Mouse (Mus musculus): ENCODE data around the gene Edn1. TPM values are rescaled to one million over a fixed set of nuclear protein-coding genes. Genes with fewer than 3 reads are reported as not detected.

The Edn1 gene
- polyA plus RNA-seq, 1 experiment from 2014 or later: 0.45 TPM

- ATAC-seq (ENCODE audit: low read depth): no peak
- WGBS (ENCODE audit: insufficient replicate concordance): 69% methylated on average over 4 of the region's 4 CpGs
Observed at GRCm38 (mm10) chr13:42286768-42287167, 14.5 kb upstream of the Edn1 start.

GRCm38 (mm10) chr13:42292593-42292992, 8.7 kb upstream of the Edn1 start:
- ATAC-seq (ENCODE audit: low read depth): no peak
- Histone ChIP-seq H3K9ac (ENCODE audit: low read depth, low read length) (no peak overlapping the region), H3K36me3 (ENCODE audit: control insufficient read depth, insufficient read depth) (no peaks in the 10 kb centered on the region), H3K4me1 (ENCODE audit: control insufficient read depth, low read depth, low read length) (no peaks in the 10 kb centered on the region), H3K4me3 (ENCODE audit: low read depth, low read length) (no peak overlapping the region), H3K9me3 (replicated peaks; ENCODE audit: control insufficient read depth, low read length) (no peaks in the 10 kb centered on the region), H3K27me3 (ENCODE audit: control insufficient read depth, insufficient read depth, low read depth, low read length) (no peaks in the 10 kb centered on the region), H3K4me2 (ENCODE audit: low read depth, low read length) (no peak overlapping the region), H3K27ac (ENCODE audit: low read length) (no peak overlapping the region)
- WGBS (ENCODE audit: insufficient replicate concordance): 69% methylated on average over 5 of the region's 5 CpGs

More at GRCm38 (mm10) chr13:42286768-42287167, 14.5 kb upstream of the Edn1 start:
- Histone ChIP-seq H3K27me3 (ENCODE audit: control insufficient read depth, insufficient read depth, low read depth, low read length) (no peaks in the 10 kb centered on the region), H3K9me3 (replicated peaks; ENCODE audit: control insufficient read depth, low read length) (no peaks in the 10 kb centered on the region), H3K36me3 (ENCODE audit: control insufficient read depth, insufficient read depth) (no peaks in the 10 kb centered on the region), H3K4me1 (ENCODE audit: control insufficient read depth, low read depth, low read length) (no peaks in the 10 kb centered on the region), H3K27ac (ENCODE audit: low read length) (no peak overlapping the region), H3K4me2 (ENCODE audit: low read depth, low read length) (no peak overlapping the region), H3K4me3 (ENCODE audit: low read depth, low read length) (no peak overlapping the region), H3K9ac (ENCODE audit: low read depth, low read length) (no peak overlapping the region)

- H3K9me3 ChIP-seq (replicated peaks; ENCODE audit: control insufficient read depth, low read length): no peaks in the 10 kb centered on the region
- no peak for ATAC-seq (ENCODE audit: low read depth)
- no peak overlapping the region for H3K4me3 ChIP-seq (ENCODE audit: low read depth, low read length)
- WGBS (ENCODE audit: insufficient replicate concordance): 53% methylated on average over 8 of the region's 8 CpGs
- H3K9ac ChIP-seq (ENCODE audit: low read depth, low read length): no peak overlapping the region
- peaks cover 22% of the 10 kb centered on the region for H3K27me3 ChIP-seq (ENCODE audit: control insufficient read depth, insufficient read depth, low read depth, low read length)
- H3K36me3 ChIP-seq (ENCODE audit: control insufficient read depth, insufficient read depth): no peaks in the 10 kb centered on the region
- no peak overlapping the region for H3K27ac ChIP-seq (ENCODE audit: low read length)
- no peak overlapping the region for H3K4me2 ChIP-seq (ENCODE audit: low read depth, low read length)
- H3K4me1 ChIP-seq (ENCODE audit: control insufficient read depth, low read depth, low read length): no peaks in the 10 kb centered on the region
Observed at GRCm38 (mm10) chr13:42298302-42298701, 3.0 kb upstream of the Edn1 start.

GRCm38 (mm10) chr13:42298766-42299165, 2.5 kb upstream of the Edn1 start:
- Histone ChIP-seq H3K4me3 (ENCODE audit: low read depth, low read length) (no peak overlapping the region), H3K27ac (ENCODE audit: low read length) (no peak overlapping the region), H3K9ac (ENCODE audit: low read depth, low read length) (no peak overlapping the region), H3K4me1 (ENCODE audit: control insufficient read depth, low read depth, low read length) (no peaks in the 10 kb centered on the region), H3K27me3 (ENCODE audit: control insufficient read depth, insufficient read depth, low read depth, low read length) (peaks cover 27% of the 10 kb centered on the region), H3K9me3 (replicated peaks; ENCODE audit: control insufficient read depth, low read length) (no peaks in the 10 kb centered on the region), H3K4me2 (ENCODE audit: low read depth, low read length) (no peak overlapping the region), H3K36me3 (ENCODE audit: control insufficient read depth, insufficient read depth) (no peaks in the 10 kb centered on the region)
- ATAC-seq (ENCODE audit: low read depth): no peak

GRCm38 (mm10) chr13:42300567-42300966, 709 bp upstream of the Edn1 start:
- H3K36me3 ChIP-seq (ENCODE audit: control insufficient read depth, insufficient read depth): no peaks in the 10 kb centered on the region
- no peak overlapping the region for H3K9ac ChIP-seq (ENCODE audit: low read depth, low read length)
- H3K4me1 ChIP-seq (ENCODE audit: control insufficient read depth, low read depth, low read length): no peaks in the 10 kb centered on the region
- H3K4me3 ChIP-seq (ENCODE audit: low read depth, low read length): no peak overlapping the region
- H3K4me2 ChIP-seq (ENCODE audit: low read depth, low read length): peak overlapping the region; percentile 45
- no peak overlapping the region for H3K27ac ChIP-seq (ENCODE audit: low read length)
- no peaks in the 10 kb centered on the region for H3K9me3 ChIP-seq (replicated peaks; ENCODE audit: control insufficient read depth, low read length)
- H3K27me3 ChIP-seq (ENCODE audit: control insufficient read depth, insufficient read depth, low read depth, low read length): peaks cover 36% of the 10 kb centered on the region
- no peak for ATAC-seq (ENCODE audit: low read depth)
- WGBS (ENCODE audit: insufficient replicate concordance): 4% methylated on average over 11 of the region's 11 CpGs

GRCm38 (mm10) chr13:42301961-42302861, 935 bp downstream of the Edn1 start:
- no peaks in the 10 kb centered on the region for H3K36me3 ChIP-seq (ENCODE audit: control insufficient read depth, insufficient read depth)
- H3K9me3 ChIP-seq (replicated peaks; ENCODE audit: control insufficient read depth, low read length): no peaks in the 10 kb centered on the region
- H3K27me3 ChIP-seq (ENCODE audit: control insufficient read depth, insufficient read depth, low read depth, low read length): peaks cover 36% of the 10 kb centered on the region
- WGBS (ENCODE audit: insufficient replicate concordance): 20% methylated on average over 27 of the region's 27 CpGs
- peak overlapping the region; percentile 45 for H3K4me2 ChIP-seq (ENCODE audit: low read depth, low read length)
- no peak overlapping the region for H3K9ac ChIP-seq (ENCODE audit: low read depth, low read length)
- no peak for ATAC-seq (ENCODE audit: low read depth)
- no peaks in the 10 kb centered on the region for H3K4me1 ChIP-seq (ENCODE audit: control insufficient read depth, low read depth, low read length)
- no peak overlapping the region for H3K27ac ChIP-seq (ENCODE audit: low read length)
- peak overlapping the region; percentile 44 for H3K4me3 ChIP-seq (ENCODE audit: low read depth, low read length)

- Histone ChIP-seq H3K4me2 (ENCODE audit: low read depth, low read length) (no peak overlapping the region), H3K27me3 (ENCODE audit: control insufficient read depth, insufficient read depth, low read depth, low read length) (peaks cover 36% of the 10 kb centered on the region), H3K36me3 (ENCODE audit: control insufficient read depth, insufficient read depth) (no peaks in the 10 kb centered on the region), H3K9ac (ENCODE audit: low read depth, low read length) (no peak overlapping the region), H3K4me3 (ENCODE audit: low read depth, low read length) (no peak overlapping the region), H3K4me1 (ENCODE audit: control insufficient read depth, low read depth, low read length) (no peaks in the 10 kb centered on the region), H3K9me3 (replicated peaks; ENCODE audit: control insufficient read depth, low read length) (no peaks in the 10 kb centered on the region), H3K27ac (ENCODE audit: low read length) (no peak overlapping the region)
- no peak for ATAC-seq (ENCODE audit: low read depth)
- WGBS (ENCODE audit: insufficient replicate concordance): 29% methylated on average over 11 of the region's 11 CpGs
Observed at GRCm38 (mm10) chr13:42303180-42303929, 2.1 kb downstream of the Edn1 start.

GRCm38 (mm10) chr13:42304139-42304538, 2.9 kb downstream of the Edn1 start:
- no peak overlapping the region for H3K4me2 ChIP-seq (ENCODE audit: low read depth, low read length)
- H3K9ac ChIP-seq (ENCODE audit: low read depth, low read length): no peak overlapping the region

More at GRCm38 (mm10) chr13:42304139-42304538, 2.9 kb downstream of the Edn1 start:
- 51% methylated on average over 8 of the region's 8 CpGs for WGBS (ENCODE audit: insufficient replicate concordance)
- Histone ChIP-seq H3K9me3 (replicated peaks; ENCODE audit: control insufficient read depth, low read length) (no peaks in the 10 kb centered on the region), H3K27ac (ENCODE audit: low read length) (no peak overlapping the region), H3K4me1 (ENCODE audit: control insufficient read depth, low read depth, low read length) (no peaks in the 10 kb centered on the region), H3K27me3 (ENCODE audit: control insufficient read depth, insufficient read depth, low read depth, low read length) (peaks cover 36% of the 10 kb centered on the region), H3K4me3 (ENCODE audit: low read depth, low read length) (no peak overlapping the region), H3K36me3 (ENCODE audit: control insufficient read depth, insufficient read depth) (no peaks in the 10 kb centered on the region)
- ATAC-seq (ENCODE audit: low read depth): no peak

All from liver, embryonic 16.5 days (tissue).